ENCODE assay signal across 9 mouse cellular contexts in genomic region chr1:87856823-87857222, GRCm38 (mm10). TPM values are rescaled to one million over a fixed set of nuclear protein-coding genes. Genes with fewer than 3 reads are reported as not detected.
A peak's percentile ranks its signal among the peaks of the same experiment; 100 is the strongest.
DNase-seq lines count a peak whose midpoint lies in the region; ATAC-seq lines count a peak whose summit lies in the region.
"Had no signal": no experiment of that assay in that cellular context is flagged by ENCODE, and none has a peak within 500 bp of the region (broad histone marks: within the 10 kb centered on the region; RNA-seq: fewer than 3 reads in every experiment).

No protein-coding gene starts in this region.

- no peak for DNase-seq in frontal cortex, postnatal 14 days (ENCODE audit: low spot score in 2 of 2)
- DNase-seq in left cerebral cortex, postnatal 25 days (ENCODE audit: low spot score in 2 of 2) = peak; percentile 24 to 85
- no peak for DNase-seq in left cerebral cortex, adult 18-20 months (ENCODE audit: low spot score in 2 of 2)
- peak; percentile 32 for DNase-seq in 3134 (ENCODE audit: extremely low read depth, insufficient read length, low spot score)
- no peak for DNase-seq in adrenal gland, postnatal 36 days

- intact Hi-C loops in left cerebral cortex, postnatal 25 days (cut with DNase I) = loop anchor here (5.0 kb wide), 2 partner anchors 55 to 75 kb away; no protein-coding TSS in a partner anchor

- ATAC-seq in frontal cortex, adult (ENCODE audit: low TSS enrichment) = peak; percentile 50
- peak; percentile 55 for ATAC-seq in granulocyte monocyte progenitor cell, adult 5-6 weeks (replicated peaks; ENCODE audit: poor library complexity, severe bottlenecking)
- no peak for ATAC-seq in activated CD4-positive, CD25-positive, alpha-beta regulatory T cell, adult 4 months
- ATAC-seq: midbrain, embryonic 13.5 days had no signal

RNA-seq across cellular contexts. Expression of gene Dgkd, which starts 3.7 kb away (rescaled TPM):
- total RNA-seq in left cerebral cortex, postnatal 25 days (2021) = 100 to 1,000 TPM; 106 to 107 TPM
- 10 to 100 TPM; 96.9 to 97.1 TPM for total RNA-seq in left cerebral cortex, adult 18-20 months (2021)
- 71.4 and 92.2 TPM in 2 replicates for total RNA-seq in granulocyte monocyte progenitor cell, adult 5-6 weeks (2014; fragmentation: Nextera tagmentation)
- 44.7 and 53.7 TPM in 2 replicates for total RNA-seq in granulocyte monocyte progenitor cell, adult 5-6 weeks (2017)
- polyA plus RNA-seq in activated CD4-positive, CD25-positive, alpha-beta regulatory T cell, adult 4 months (2017; shearing (Covaris generic)) = 10 to 100 TPM; 30.4 to 31.9 TPM
- 10 to 100 TPM; 66.0 to 74.1 TPM for total RNA-seq in adrenal gland, postnatal 36 days (2021)

RNA-seq across cellular contexts. Expression of gene Sag, which starts 53.3 kb away (rescaled TPM):
- 1 to 10 TPM; 3.1 to 3.4 TPM for total RNA-seq in left cerebral cortex, postnatal 25 days (2021)
- total RNA-seq in left cerebral cortex, adult 18-20 months (2021) = 1 to 10 TPM; 2.7 to 3.0 TPM
- total RNA-seq in granulocyte monocyte progenitor cell, adult 5-6 weeks (2014; fragmentation: Nextera tagmentation) = 1.6 and 2.8 TPM in 2 replicates
- total RNA-seq in granulocyte monocyte progenitor cell, adult 5-6 weeks (2017) = 0.39 and 0.57 TPM in 2 replicates
- 1 to 10 TPM; 2.7 to 5.4 TPM for polyA plus RNA-seq in activated CD4-positive, CD25-positive, alpha-beta regulatory T cell, adult 4 months (2017; shearing (Covaris generic))
- 1 to 10 TPM; 1.5 to 3.3 TPM for total RNA-seq in adrenal gland, postnatal 36 days (2021)

Comparison
In these comparisons a context has a peak if more than half of its experiments do, and no peak if none do; other contexts are left out.
1. DNase-seq: peak in left cerebral cortex, postnatal 25 days (2 of 2) and 3134 (single experiment); none in frontal cortex, postnatal 14 days (0 of 2), left cerebral cortex, adult 18-20 months (0 of 2) and adrenal gland, postnatal 36 days (0 of 2).